Mouse (Mus musculus): ENCODE data around the gene Mitf. TPM values are rescaled to one million over a fixed set of nuclear protein-coding genes. Genes with fewer than 3 reads are reported as not detected.
A peak's percentile ranks its signal among the peaks of the same experiment; 100 is the strongest.

Mitf gene
- polyA plus RNA-seq, 1 experiment from 2014 or later = 0.89 TPM

- 39% methylated on average over 13 of the region's 13 CpGs for WGBS (ENCODE audit: insufficient replicate concordance)
- DNase-seq (no peak), ATAC-seq (no peak)
- TF ChIP-seq CTCF (IDR thresholded peaks at IDR 0.05; ENCODE audit: low read depth) (no peak), EP300 (IDR thresholded peaks at IDR 0.05; ENCODE audit: low read depth) (no peak)
- no peak overlapping the region for H3K4me2 ChIP-seq (ENCODE audit: low read depth, low read length)
- H3K9ac ChIP-seq (replicated peaks) = no peak overlapping the region
- H3K36me3 ChIP-seq (replicated peaks; ENCODE audit: insufficient read depth, low read length) = no peaks in the 10 kb centered on the region
- H3K4me1 ChIP-seq (ENCODE audit: insufficient read depth) = peaks cover 4% of the 10 kb centered on the region; the same call in 1 of the 2 replicates
- 0 out of 2 replicates have a peak overlapping the region, but pooled peaks have one; percentile 36 for H3K27ac ChIP-seq (ENCODE audit: low read depth)
- H3K4me3 ChIP-seq (ENCODE audit: low read depth, low read length) = no peak overlapping the region
- no peaks in the 10 kb centered on the region for H3K27me3 ChIP-seq (ENCODE audit: insufficient read depth, low read length)
- H3K9me3 ChIP-seq (ENCODE audit: low read length) = no peaks in the 10 kb centered on the region
These were observed 22.2 kb downstream of the Mitf start for GRCm38 (mm10) chr6:97828822-97829719.

GRCm38 (mm10) chr6:97832501-97832900 is 25.6 kb downstream of the Mitf start:
- 83% methylated on average over 4 of the region's 4 CpGs for WGBS (ENCODE audit: insufficient replicate concordance)
- Histone ChIP-seq H3K4me1 (ENCODE audit: insufficient read depth) (peaks cover 4% of the 10 kb centered on the region; the same call in 1 of the 2 replicates), H3K4me3 (ENCODE audit: low read depth, low read length) (no peak overlapping the region), H3K36me3 (replicated peaks; ENCODE audit: insufficient read depth, low read length) (no peaks in the 10 kb centered on the region), H3K9ac (replicated peaks) (no peak overlapping the region), H3K27ac (ENCODE audit: low read depth) (no peak overlapping the region), H3K4me2 (ENCODE audit: low read depth, low read length) (no peak overlapping the region), H3K9me3 (ENCODE audit: low read length) (no peaks in the 10 kb centered on the region), H3K27me3 (ENCODE audit: insufficient read depth, low read length) (no peaks in the 10 kb centered on the region)
- ATAC-seq = no peak
- no peak for DNase-seq
- TF ChIP-seq EP300 (IDR thresholded peaks at IDR 0.05; ENCODE audit: low read depth) = no peak

GRCm38 (mm10) chr6:97836176-97836575 is 29.3 kb downstream of the Mitf start:
- ATAC-seq (no peak), DNase-seq (no peak)
- H3K27me3 ChIP-seq (ENCODE audit: insufficient read depth, low read length) = no peaks in the 10 kb centered on the region
- H3K36me3 ChIP-seq (replicated peaks; ENCODE audit: insufficient read depth, low read length) = no peaks in the 10 kb centered on the region
- H3K9ac ChIP-seq (replicated peaks) = no peak overlapping the region
- no peaks in the 10 kb centered on the region for H3K4me1 ChIP-seq (ENCODE audit: insufficient read depth)
- H3K27ac ChIP-seq (ENCODE audit: low read depth) = no peak overlapping the region
- TF ChIP-seq EP300 (IDR thresholded peaks at IDR 0.05; ENCODE audit: low read depth) (no peak), CTCF (IDR thresholded peaks at IDR 0.05; ENCODE audit: low read depth) (no peak)
- H3K9me3 ChIP-seq (ENCODE audit: low read length) = no peaks in the 10 kb centered on the region
- 71% methylated on average over 7 of the region's 7 CpGs for WGBS (ENCODE audit: insufficient replicate concordance)
- H3K4me3 ChIP-seq (ENCODE audit: low read depth, low read length) = no peak overlapping the region
- H3K4me2 ChIP-seq (ENCODE audit: low read depth, low read length) = no peak overlapping the region

- H3K27ac ChIP-seq (ENCODE audit: low read depth) = no peak overlapping the region
- TF ChIP-seq EP300 (IDR thresholded peaks at IDR 0.05; ENCODE audit: low read depth) = no peak
- TF ChIP-seq CTCF (IDR thresholded peaks at IDR 0.05; ENCODE audit: low read depth) = no peak
- H3K9me3 ChIP-seq (ENCODE audit: low read length) = no peaks in the 10 kb centered on the region
- no peaks in the 10 kb centered on the region for H3K4me1 ChIP-seq (ENCODE audit: insufficient read depth)
- H3K4me2 ChIP-seq (ENCODE audit: low read depth, low read length) = no peak overlapping the region
- no peaks in the 10 kb centered on the region for H3K36me3 ChIP-seq (replicated peaks; ENCODE audit: insufficient read depth, low read length)
- ATAC-seq (no peak), DNase-seq (no peak)
- H3K9ac ChIP-seq (replicated peaks) = no peak overlapping the region
- H3K27me3 ChIP-seq (ENCODE audit: insufficient read depth, low read length) = no peaks in the 10 kb centered on the region
- no peak overlapping the region for H3K4me3 ChIP-seq (ENCODE audit: low read depth, low read length)
These were observed 30.9 kb downstream of the Mitf start for GRCm38 (mm10) chr6:97837711-97838110.

GRCm38 (mm10) chr6:97839568-97839967 is 32.7 kb downstream of the Mitf start:
- H3K36me3 ChIP-seq (replicated peaks; ENCODE audit: insufficient read depth, low read length) = no peaks in the 10 kb centered on the region
- no peak overlapping the region for H3K9ac ChIP-seq (replicated peaks)
- H3K4me3 ChIP-seq (ENCODE audit: low read depth, low read length) = no peak overlapping the region
- H3K27me3 ChIP-seq (ENCODE audit: insufficient read depth, low read length) = no peaks in the 10 kb centered on the region
- ATAC-seq (no peak), DNase-seq (no peak)
- no peak overlapping the region for H3K4me2 ChIP-seq (ENCODE audit: low read depth, low read length)
- H3K27ac ChIP-seq (ENCODE audit: low read depth) = no peak overlapping the region
- TF ChIP-seq EP300 (IDR thresholded peaks at IDR 0.05; ENCODE audit: low read depth) (no peak), CTCF (IDR thresholded peaks at IDR 0.05; ENCODE audit: low read depth) (no peak)
- no peaks in the 10 kb centered on the region for H3K9me3 ChIP-seq (ENCODE audit: low read length)
- H3K4me1 ChIP-seq (ENCODE audit: insufficient read depth) = no peaks in the 10 kb centered on the region

GRCm38 (mm10) chr6:97844112-97844511 is 37.3 kb downstream of the Mitf start:
- Histone ChIP-seq H3K4me2 (ENCODE audit: low read depth, low read length) (no peak overlapping the region), H3K36me3 (replicated peaks; ENCODE audit: insufficient read depth, low read length) (no peaks in the 10 kb centered on the region), H3K27ac (ENCODE audit: low read depth) (no peak overlapping the region), H3K4me3 (ENCODE audit: low read depth, low read length) (no peak overlapping the region), H3K9me3 (ENCODE audit: low read length) (no peaks in the 10 kb centered on the region), H3K4me1 (ENCODE audit: insufficient read depth) (no peaks in the 10 kb centered on the region), H3K27me3 (ENCODE audit: insufficient read depth, low read length) (no peaks in the 10 kb centered on the region), H3K9ac (replicated peaks) (no peak overlapping the region)
- TF ChIP-seq CTCF (IDR thresholded peaks at IDR 0.05; ENCODE audit: low read depth) (no peak), EP300 (IDR thresholded peaks at IDR 0.05; ENCODE audit: low read depth) (no peak)
- ATAC-seq (no peak), DNase-seq (no peak)
- 73% methylated on average over 3 of the region's 3 CpGs for WGBS (ENCODE audit: insufficient replicate concordance)
